Mouse (Mus musculus) bone marrow, adult 2 months (tissue): ENCODE data around the gene Tacr3.

Experiments used
- CTCF ChIP-seq: fragments of 200-500 bp; IDR thresholded peaks from 2 replicates; pipeline ENCODE4 v1.5.1; 2011; ENCODE audit warnings: low read length, control low read depth; ENCODE audit not compliant: control insufficient read depth, insufficient read depth
- POLR2A ChIP-seq: fragments of 200-500 bp; IDR thresholded peaks from 2 replicates; pipeline ENCODE4 v1.6.1; 2011; ENCODE audit warnings: low read depth, mild to moderate bottlenecking, control low read depth, low read length, borderline replicate concordance; ENCODE audit not compliant: control insufficient read depth

DNA sequence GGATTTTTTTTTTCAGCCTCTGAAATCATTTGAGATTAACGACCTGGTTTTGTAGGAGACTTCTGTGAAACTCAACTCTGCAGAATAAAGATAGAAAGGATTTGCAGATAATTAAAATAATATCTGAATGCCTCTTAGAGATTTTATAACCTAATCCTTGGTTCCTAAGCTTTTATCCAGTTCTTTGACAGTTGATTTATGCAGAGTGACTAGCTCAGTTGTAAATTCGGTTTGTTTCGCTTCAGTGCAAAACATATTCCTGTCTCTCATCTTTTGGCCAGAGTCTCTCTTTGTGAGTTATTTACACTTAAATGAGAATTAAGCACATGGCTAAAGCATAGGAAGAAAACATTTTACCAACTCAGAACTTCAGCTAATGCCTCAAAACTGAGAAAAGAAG lies 151.3 kb downstream of the Tacr3 start:
- TF ChIP-seq POLR2A: no peak
- TF ChIP-seq CTCF: no peak
